In the genomic region with DNA sequence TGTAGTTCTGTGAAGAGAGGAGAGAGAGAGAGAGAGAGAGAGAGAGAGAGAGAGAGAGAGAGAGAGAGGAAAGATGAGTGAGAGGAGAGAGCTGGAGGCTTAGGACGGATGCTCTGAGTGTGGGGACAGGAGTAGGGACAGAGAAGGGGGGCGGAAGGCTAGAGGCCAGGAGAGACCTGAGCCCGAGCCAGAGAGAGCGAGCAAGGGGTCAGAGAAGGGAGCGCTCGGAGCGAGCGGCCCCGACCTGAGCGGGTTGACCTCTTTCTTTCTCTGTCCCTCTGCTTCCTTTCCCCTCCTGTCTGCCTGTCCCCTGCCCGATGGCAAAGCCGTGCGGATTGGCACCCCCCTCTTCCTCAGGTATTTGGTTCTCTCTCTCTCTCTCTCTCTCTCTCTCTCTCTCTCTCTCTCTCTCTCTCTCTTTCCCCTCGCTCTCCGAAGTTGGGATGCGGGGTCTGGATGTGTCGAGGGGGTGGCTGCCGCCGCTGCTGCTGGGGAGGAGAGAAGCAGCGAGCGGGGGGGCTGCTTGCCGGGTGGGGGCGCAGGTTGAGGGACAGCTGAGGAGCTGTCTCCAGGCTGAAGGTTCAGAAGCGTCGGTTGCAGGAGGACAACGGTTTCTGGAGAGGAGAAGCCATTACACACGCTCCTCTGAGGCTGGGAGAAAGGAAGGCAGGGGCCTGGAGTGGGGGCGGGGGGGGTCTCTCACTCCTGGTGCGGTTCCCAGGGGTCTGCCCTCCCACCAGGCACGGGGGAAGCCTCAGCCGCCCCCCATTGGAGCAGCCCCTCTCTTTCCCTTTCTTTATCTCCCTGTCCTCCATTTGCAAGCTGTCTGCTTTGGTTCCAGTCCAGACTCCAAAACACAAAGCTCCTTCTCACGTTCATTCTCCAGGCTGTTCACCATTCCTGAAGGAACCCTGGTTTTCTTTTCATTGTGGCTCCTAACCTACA, we compare ENCODE assay signal across 8 mouse cellular contexts. TPM values are rescaled to one million over a fixed set of nuclear protein-coding genes. Genes with fewer than 3 reads are reported as not detected.
A peak's percentile ranks its signal among the peaks of the same experiment; 100 is the strongest.
DNase-seq lines count a peak whose midpoint lies in the region; ATAC-seq and TF ChIP-seq lines count a peak whose summit lies in the region.

No protein-coding gene starts in this region.

- peak overlapping the region; percentile 67 for H3K4me3 ChIP-seq in forebrain, postnatal 0 days (ENCODE audit: low read depth, low read length)
- H3K4me3 ChIP-seq in intestine, embryonic 16.5 days (ENCODE audit: low read length) = peak overlapping the region; percentile 78
- peak overlapping the region; percentile 52 for H3K4me3 ChIP-seq in liver, embryonic 11.5 days (ENCODE audit: low read depth, low read length)

- H3K36me3 ChIP-seq in forebrain, postnatal 0 days (ENCODE audit: insufficient read depth) = no peaks in the 10 kb centered on the region
- no peaks in the 10 kb centered on the region for H3K36me3 ChIP-seq in intestine, embryonic 16.5 days (ENCODE audit: control insufficient read depth, insufficient read depth, low read length)
- H3K36me3 ChIP-seq in liver, embryonic 11.5 days (ENCODE audit: control insufficient read depth, insufficient read depth, low read length) = no peaks in the 10 kb centered on the region

- peak; percentile 48 for ATAC-seq in forebrain, postnatal 0 days
- ATAC-seq in intestine, embryonic 16.5 days = peak; percentile 43
- ATAC-seq in liver, embryonic 11.5 days (replicated peaks; ENCODE audit: low FRiP score) = 0 out of 2 replicates have a peak, but pooled peaks have one; percentile 34
- no peak for ATAC-seq in megakaryocyte-erythroid progenitor cell, adult 5-6 weeks (replicated peaks; ENCODE audit: low FRiP score, low TSS enrichment, poor library complexity, severe bottlenecking)

- DNase-seq in ovary, postnatal 10 days (ENCODE audit: low spot score) = peak; percentile 43
- DNase-seq in ovary, postnatal 14 days (ENCODE audit: low spot score) = no peak
- peak; percentile 39 for DNase-seq in cerebellum, adult 11-12 months
- peak; percentile 75 for DNase-seq in forebrain, postnatal 0 days
- DNase-seq in liver, embryonic 11.5 days (ENCODE audit: low spot score) = peak; percentile 55
- peak; percentile 83 for DNase-seq in retina, postnatal 1 day

- no peaks in the 10 kb centered on the region for H3K9me3 ChIP-seq in forebrain, postnatal 0 days (ENCODE audit: low read length)
- no peaks in the 10 kb centered on the region for H3K9me3 ChIP-seq in intestine, embryonic 16.5 days (ENCODE audit: control insufficient read depth, low read length)
- H3K9me3 ChIP-seq in liver, embryonic 11.5 days (ENCODE audit: control insufficient read depth, low read length) = no peaks in the 10 kb centered on the region

- no peaks in the 10 kb centered on the region for H3K27me3 ChIP-seq in forebrain, postnatal 0 days (ENCODE audit: insufficient read depth, low read length)
- no peaks in the 10 kb centered on the region for H3K27me3 ChIP-seq in intestine, embryonic 16.5 days (replicated peaks; ENCODE audit: control insufficient read depth, insufficient read depth, low read length)
- H3K27me3 ChIP-seq in liver, embryonic 11.5 days (replicated peaks; ENCODE audit: control insufficient read depth, insufficient read depth, low read length) = peaks cover 41% of the 10 kb centered on the region

- H3K4me1 ChIP-seq in forebrain, postnatal 0 days (ENCODE audit: insufficient read depth) = peaks cover 17% of the 10 kb centered on the region
- H3K4me1 ChIP-seq in intestine, embryonic 16.5 days (ENCODE audit: control insufficient read depth, insufficient read depth, low read length) = peaks cover 22% of the 10 kb centered on the region
- H3K4me1 ChIP-seq in liver, embryonic 11.5 days (replicated peaks; ENCODE audit: control insufficient read depth, insufficient read depth, low read length) = no peaks in the 10 kb centered on the region; the same call in 1 of the 2 replicates

- 4% methylated on average over 32 of the region's 32 CpGs for WGBS in forebrain, postnatal 0 days
- 0% methylated on average over 29 of the region's 32 CpGs for WGBS in intestine, embryonic 16.5 days
- WGBS in liver, embryonic 11.5 days = 0% methylated on average over 25 of the region's 32 CpGs

- H3K27ac ChIP-seq in forebrain, postnatal 0 days (ENCODE audit: low read depth, low read length) = peak overlapping the region; percentile 98
- peak overlapping the region; percentile 95 for H3K27ac ChIP-seq in intestine, embryonic 16.5 days (ENCODE audit: low read length)
- H3K27ac ChIP-seq in liver, embryonic 11.5 days (ENCODE audit: low read depth, low read length) = peak overlapping the region; percentile 79

- TF ChIP-seq CTCF in forebrain, postnatal 0 days (IDR thresholded peaks at IDR 0.05; ENCODE audit: low read depth) = no peak

- H3K9ac ChIP-seq in forebrain, postnatal 0 days = peak overlapping the region; percentile 85
- H3K9ac ChIP-seq in intestine, embryonic 16.5 days (ENCODE audit: low read depth, low read length) = peak overlapping the region; percentile 82
- peak overlapping the region; percentile 56 for H3K9ac ChIP-seq in liver, embryonic 11.5 days (ENCODE audit: low read depth, low read length)

- H3K4me2 ChIP-seq in forebrain, postnatal 0 days (ENCODE audit: low read depth) = peak overlapping the region; percentile 84
- peak overlapping the region; percentile 82 for H3K4me2 ChIP-seq in intestine, embryonic 16.5 days (ENCODE audit: low read depth, low read length)
- peak overlapping the region; percentile 59 for H3K4me2 ChIP-seq in liver, embryonic 11.5 days

RNA-seq across cellular contexts. Expression of a gene that starts 4.0 kb away (rescaled TPM):
- 33.2 and 48.4 TPM in 2 replicates for total RNA-seq in forebrain, postnatal 0 days (2014; rRNA removed)
- 4.4 and 6.2 TPM in 2 replicates for polyA plus RNA-seq in forebrain, postnatal 0 days (2015; fragmentation: Nextera tagmentation; extraction: Ambion mirVana)
- polyA plus RNA-seq in intestine, embryonic 16.5 days (2015; fragmentation: Nextera tagmentation; extraction: Ambion mirVana) = 2.2 and 2.4 TPM in 2 replicates
- polyA plus RNA-seq in liver, embryonic 11.5 days (2014; fragmentation: Nextera tagmentation; extraction: Ambion mirVana) = 2.0 and 2.2 TPM in 2 replicates
- total RNA-seq in megakaryocyte-erythroid progenitor cell, adult 5-6 weeks (2014; fragmentation: Nextera tagmentation) = 1.0 TPM in 1 of 2 replicates, not detected in the other
- 0.57 and 0.99 TPM in 2 replicates for total RNA-seq in megakaryocyte-erythroid progenitor cell, adult 5-6 weeks (2017)
